Mouse (Mus musculus) c-Kit-positive CD71-positive TER-119-negative erythroid progenitor cells, embryonic 14.5 days (primary cell): Measurements from ENCODE around the gene Macrod2.

Source experiments
- DNase-seq: peaks from one replicate; pipeline ENCODE4 v3.0.0-alpha.2; 2013; ENCODE audit warnings: low read depth

Gene Macrod2

DNA sequence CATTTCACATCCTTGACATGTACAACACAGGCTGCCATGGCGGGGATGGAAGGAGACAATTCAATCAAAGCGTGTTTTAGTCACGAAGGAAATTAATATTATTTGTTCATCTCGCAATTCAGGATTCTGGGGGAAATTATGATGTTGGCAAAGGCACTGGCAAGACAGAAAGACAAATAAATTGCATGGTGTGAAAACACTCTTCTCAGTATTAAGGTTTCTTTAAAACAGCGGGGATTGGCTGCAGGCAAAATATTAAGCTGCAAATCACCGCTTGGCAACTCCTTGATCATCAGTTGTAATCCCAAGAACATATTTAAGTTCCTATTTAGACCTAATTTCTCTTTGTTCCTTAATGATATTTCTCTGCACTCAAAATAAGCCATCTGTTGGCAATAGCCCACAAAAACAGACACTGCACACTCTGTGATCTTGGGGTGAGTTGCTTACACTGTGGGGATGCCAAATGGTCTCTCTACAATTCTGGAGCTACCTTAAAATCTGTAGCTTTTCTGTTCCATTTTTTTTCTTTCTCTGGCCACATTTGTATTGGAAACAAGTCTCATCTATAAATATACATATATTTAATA is 1466.7 kb downstream of the Macrod2 start:
- no peak for DNase-seq

DNA sequence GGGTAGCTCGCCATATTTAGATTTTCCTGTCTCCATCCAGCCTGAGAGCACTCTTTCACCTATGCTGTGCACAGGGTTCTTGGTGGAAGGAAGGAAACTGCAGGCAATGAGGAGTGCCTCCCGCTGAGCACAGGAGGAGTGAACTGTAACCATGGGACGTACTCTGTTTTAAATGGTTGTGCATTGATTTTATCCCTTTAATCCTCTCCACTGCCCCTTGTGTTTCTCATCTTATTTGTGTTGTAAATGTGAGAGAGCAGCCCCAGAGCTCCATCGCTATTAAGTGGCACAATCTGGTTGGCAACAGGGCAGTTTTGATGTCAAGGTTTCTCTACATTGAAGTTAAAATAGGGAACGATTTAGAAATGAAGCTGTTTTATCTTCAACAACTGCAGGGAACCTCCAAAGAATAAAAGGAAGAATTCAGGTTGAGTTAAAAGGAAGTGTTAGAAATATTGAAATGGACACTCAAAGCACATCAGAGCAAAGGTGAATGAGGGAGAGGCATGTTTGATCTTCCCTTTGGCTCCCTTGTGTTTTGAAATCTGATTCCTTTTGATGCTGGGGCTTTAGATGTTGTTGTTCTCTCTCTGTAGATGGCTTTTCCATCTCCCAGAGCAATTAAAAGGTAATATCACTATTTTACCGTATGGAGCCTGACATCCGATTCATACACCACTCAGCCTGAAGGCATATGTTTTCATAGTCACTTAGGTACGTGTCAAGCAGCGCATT is 1467.6 kb downstream of the Macrod2 start:
- no peak for DNase-seq

DNA sequence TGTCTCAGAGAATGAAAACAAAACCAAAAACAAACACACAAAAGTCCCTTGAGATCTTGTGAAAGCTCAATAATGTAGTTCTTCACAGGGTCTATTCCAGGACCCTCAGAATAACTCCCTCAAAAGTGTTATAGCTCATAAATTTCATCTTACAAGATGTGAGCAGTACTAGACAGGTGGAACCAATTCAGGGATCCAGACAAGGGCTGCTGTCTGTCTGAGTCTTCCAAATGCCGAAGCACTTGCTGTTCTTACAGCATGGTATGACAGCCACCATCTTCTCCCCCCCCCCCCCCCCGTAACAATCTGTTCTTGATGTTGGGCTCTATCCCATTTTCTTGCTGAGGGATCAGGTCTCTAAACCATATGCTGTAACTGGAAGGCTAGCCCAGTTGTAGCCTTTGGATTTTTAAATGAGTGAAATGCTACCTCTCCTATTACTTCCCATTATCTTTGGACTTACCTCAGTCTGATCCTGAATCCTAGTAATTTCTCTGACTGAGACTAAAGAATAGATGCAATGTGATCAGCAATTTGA is 1468.6 kb downstream of the Macrod2 start:
- DNase-seq = no peak

DNA sequence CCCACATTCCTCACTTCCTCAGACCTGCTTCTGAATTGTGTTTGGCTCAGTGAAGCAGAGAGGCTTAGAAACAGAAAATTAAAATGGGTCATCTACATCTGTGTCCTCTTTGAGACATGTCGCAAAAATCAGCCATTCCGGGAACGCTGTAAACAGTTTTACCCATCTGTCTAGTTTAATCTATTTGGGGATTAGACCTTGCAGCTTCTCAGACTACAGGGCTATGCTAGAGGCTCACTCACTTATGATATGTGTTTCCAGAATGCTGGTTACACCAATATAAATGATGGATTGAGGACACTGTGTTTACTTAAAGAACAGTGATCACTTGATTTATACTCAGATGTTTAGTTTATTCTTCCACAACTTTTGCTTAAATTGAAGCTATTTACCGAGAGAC is 1475.8 kb downstream of the Macrod2 start:
- no peak for DNase-seq

DNA sequence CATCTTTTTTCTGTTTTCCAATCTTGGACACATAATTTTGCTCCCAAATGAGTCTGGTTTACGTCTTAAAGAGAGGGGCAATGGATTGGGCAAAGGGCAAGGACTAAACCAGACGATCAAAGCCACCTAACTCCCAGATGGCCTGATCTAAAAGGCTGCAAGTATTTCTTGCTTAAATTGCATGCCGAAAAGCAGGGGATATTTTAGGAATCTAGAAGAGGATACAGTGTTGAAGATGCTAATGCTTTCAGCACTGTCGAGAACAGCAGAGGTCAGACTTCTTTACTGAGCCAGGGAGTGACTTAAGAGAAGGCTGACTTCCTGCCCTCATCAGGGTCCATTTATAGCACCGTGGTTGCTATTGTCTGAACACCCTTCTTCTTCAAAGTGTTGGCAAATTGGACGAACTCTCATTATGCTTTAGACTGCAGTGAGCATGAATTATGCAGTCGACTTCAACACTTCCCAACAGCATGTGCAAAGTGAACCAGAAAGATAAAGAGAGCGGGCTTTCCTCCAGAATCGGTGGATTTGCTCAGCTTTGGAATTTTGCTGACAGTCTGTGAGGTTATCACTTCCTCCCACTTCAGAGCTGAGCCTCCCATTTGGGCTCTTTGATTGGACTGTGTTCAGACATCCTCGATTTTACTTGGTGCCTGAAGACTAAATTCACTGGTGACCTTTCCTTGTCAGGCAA is 1481.2 kb downstream of the Macrod2 start:
- no peak for DNase-seq

DNA sequence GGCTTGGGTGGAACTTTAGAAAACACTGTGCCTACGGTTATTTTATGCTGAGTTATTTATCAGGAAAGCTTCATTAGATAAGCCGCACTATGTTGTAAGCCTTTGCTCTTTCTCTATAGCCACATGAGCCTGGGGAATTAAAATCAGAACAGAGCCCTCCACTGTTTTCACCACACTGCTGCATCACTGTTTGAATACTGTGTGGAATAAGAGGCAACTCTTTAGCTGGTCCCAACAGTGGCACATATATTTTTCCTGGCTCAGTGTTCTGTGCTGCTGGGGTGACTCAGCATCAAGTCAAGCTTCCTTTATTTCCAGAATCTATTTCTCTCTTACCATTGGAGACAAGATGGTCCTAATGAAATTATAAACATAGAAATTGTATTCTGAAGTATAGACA is 1481.8 kb downstream of the Macrod2 start:
- DNase-seq = no peak

DNA sequence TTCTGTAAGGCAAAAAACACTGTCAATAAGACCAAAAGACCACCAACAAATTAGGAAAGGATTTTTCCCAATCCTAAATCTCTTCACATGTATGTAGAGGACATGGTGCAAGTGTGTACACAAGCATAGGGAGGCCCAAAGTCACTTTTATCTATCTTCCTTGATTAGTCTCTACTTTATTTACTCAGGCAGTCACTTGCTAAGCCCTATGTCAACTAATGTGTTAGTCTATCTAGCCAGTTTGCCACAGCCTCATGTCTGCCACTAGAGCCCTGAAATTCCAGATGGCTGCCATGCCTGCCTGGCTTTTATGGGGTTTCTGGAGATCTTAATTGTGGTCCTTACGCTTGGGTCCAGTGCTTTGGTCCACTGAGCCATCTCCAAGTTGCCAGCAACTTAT is 1483.4 kb downstream of the Macrod2 start:
- DNase-seq = no peak

DNA sequence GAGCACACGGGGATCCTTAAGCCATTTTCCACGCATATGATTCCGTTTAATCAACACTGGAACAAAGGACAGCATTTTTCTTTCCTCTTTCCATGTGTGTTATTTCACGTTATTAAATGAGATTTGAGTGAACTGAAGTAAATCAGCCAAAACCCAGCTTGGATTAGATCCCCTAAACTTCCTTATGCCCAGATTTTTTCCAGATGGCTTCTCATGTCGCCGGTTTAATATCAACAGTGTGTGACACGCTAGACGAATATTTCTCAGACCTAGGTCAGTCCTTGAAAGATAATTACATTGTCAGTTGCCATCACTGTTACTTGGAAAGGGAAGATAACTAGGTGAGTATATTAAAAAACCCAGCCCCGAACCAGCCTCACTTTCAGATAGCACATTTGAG is 1484.6 kb downstream of the Macrod2 start:
- no peak for DNase-seq

DNA sequence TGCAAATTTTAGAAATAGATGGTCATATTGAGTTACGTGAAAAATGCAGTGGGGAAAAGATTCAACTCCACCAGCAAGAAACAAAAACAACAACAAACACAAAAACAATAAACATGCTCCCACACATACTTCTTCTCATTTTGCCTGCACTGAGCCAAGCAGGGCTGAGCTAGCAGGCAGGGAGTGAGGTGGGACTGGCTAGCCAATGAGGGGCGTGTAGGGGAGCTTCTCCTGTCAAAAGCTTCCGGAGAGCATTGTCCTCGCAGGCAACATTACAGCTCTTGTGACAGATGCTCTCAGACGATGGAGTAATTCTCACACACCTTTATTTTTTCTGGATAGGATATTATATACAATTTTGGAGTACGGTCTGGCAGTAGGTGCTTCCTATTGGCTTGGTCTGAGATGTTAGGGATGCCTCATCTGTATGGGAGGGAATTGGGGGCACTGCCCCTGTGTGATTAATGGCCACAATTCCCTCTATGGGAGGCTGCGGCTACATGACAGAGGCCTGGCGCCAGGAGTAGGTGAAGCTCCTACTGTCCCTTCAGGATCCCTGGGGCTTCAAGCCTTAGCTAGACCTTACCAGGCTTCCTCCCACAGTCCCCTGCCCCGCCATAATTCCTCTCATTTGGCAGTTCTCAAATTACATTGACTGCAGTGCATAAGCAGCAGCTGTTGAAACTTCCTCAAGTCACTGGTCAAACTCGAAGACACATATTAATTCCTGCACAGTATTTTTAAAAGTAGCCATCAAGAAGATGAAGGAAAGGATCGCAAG is 1491.8 kb downstream of the Macrod2 start:
- DNase-seq = no peak

DNA sequence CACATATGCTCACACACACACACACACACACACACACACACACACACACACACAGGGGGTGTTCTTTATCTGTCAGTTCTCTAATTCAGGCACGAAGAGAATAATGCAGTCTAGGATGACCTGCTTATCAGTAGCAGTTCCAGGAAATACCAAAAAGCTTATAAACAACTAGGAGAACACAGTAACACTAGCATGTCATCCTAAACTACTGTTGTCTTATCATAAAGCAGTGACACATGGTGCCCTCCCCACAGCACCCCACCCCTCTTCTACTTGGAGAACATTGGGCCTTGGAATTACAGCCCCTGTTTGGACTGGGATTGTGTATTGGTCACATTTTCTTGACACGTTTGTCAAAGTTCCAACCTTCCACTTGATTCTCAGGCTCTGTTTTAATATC is 1494.4 kb downstream of the Macrod2 start:
- DNase-seq = peak; percentile 7

DNA sequence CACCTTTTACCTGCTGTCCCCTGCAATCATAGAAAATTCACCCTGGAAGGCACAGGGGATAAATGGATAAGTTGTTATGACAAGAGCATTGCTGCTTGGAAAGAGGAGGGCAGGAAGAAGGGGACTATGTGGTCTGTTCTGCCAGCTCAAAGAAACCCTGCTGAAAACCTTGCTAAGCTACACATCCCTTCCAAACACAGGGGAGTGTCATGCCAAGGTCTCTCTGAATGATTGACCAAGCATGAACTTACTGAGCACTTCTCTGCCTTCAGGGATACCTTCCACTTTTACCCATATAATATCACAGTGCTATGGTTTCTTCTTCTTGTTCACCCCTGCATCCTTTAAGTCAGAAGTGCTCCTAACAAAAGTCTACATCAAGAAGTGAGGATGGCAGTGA is 1502.8 kb downstream of the Macrod2 start:
- no peak for DNase-seq

DNA sequence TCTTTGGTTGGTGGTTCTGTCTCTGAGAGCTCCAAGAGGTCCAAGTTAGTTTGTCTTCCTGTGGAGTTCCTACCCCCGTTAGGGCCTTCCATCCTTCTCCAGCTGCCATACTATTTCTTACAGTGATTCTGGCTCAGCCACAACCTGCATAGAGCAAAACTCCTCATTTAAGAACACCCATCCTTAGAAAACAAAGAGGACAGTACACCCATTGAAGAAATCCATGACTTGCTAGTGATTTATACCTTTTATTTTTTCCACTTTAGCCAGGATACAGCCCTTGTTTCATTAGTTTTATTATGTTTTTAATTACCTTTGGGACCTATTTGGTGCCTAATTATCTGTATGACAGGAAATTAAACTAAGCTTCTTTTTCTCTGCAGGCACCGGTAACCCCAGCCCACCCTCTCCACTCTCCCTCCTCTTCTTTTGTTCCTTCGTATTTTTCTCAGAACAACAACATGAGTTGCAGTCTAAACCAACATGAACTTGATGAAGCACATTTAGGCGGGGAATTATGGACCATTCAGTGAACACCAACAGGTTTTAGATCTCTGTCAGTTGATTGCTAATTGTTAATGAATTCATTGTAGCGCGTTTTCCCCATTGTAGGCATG is 1516.8 kb downstream of the Macrod2 start:
- no peak for DNase-seq

DNA sequence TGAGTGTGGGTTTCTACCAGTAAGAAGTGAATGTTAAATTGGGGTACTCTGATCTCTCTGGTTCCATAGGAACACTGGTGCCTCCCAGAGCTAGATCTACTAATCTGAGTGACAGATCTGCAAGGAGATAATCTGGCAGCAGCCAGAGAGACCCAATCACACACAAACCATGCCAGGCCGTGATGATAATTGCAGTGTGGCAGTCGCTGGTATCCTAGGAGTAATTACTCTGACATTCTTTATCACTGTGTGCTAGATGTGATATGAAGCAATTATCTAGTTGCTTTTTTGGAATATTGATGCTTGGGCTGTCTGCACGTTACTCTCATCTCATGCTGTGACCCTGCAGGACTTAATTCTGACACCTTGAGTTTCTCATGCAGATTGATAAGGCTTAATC is 1518.4 kb downstream of the Macrod2 start:
- no peak for DNase-seq

DNA sequence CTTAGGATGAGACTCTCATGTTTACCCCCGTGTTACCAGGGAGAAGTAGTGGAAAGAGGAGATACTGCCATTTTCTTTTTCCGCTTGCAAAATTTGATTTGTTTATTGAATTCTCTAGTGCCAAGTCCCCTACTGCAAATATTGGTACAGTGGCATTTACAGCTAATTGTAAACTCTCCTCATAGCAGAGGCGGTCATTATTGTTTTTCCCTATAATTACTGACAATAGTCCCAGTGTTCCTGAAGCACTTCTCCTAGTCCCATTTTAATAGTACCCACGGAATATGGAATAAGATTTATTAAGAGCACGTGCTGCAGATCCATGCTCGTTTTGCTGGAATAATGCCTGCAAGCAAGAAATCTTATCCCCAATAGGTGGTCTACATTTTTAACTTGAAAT is 1518.8 kb downstream of the Macrod2 start:
- no peak for DNase-seq

DNA sequence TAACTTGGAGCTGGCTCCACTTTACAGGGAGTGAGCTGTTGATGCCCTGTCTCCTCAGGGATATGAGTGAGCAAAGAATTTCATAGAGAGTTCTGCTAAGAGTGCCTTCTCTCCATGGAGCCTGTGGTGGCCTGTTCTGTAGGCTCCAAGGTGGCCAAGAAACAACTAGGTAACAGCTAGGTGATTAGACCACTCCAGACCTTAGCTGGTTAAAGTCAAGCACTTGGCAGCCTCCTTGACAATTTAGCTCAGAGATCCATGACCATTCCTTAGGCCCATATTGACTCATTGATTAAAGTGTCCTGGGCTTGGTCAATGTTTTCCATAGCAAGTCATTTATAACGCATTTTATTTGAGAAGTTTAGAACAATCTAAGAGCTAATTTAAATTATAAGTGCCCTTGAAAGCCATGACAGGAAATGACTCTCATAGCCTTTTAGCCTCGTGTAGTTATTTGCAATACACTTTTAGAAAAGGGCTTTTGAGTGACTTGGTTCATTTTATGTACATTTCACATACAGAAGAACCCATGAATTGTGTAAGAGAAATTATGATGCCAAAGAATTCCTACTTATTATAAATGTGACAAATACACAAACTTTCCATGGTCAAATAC is 1525.4 kb downstream of the Macrod2 start:
- DNase-seq = no peak

DNA sequence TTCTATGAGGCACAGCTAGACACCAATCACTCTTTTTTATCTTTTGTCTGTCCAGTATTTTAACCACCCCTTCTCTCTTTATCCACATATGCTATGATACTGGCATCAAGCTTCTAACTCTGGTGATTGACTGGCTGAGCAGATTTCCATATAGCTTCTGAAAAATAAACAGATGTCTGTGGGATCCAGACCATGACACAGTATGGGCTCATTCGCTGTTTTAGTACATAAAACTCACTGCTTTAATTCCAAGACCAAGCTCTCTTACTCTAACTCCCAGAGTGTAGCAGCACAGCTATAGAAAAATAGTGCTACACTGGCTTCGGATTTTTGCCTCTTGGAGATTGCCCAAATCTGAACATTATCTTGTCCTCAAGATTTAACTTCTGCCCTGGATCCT is 1540.0 kb downstream of the Macrod2 start:
- DNase-seq = no peak

DNA sequence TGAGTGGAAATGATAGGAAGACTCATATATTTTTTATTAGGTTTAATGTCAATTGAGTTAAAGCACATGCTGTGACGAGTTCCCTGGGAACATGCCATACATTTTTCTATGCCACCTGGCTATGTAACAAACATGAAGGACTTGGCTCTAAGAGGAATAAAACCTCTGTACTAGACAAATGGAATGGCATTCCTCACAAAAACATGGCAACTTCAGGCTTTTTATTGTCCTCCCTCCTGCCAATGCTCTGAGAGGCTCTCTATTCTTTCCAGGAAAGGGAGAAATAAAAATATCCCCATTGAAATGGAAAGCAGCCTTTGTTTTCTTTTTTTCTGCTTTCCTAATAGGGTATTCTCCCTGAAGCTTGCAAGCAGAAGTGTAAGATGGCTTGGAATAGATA is 1559.7 kb downstream of the Macrod2 start:
- DNase-seq = no peak

DNA sequence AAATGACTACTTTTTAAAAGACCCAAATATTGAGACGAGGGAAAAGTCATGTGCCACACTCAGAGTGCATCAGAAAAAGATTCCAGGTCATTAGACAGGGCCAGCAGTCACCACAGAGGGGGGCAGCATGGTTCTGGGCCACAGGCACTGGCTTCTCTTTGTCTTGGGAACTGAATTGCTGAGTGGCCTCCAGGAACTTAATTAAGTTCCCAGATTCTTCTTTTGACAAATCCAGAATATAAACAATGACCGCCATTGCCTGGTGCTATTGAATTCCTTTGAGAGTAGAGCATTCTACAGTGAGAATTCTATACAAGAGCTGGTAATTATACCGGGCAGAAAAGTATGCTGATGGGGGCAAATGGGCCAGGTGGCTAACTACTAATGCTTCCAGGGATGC is 1560.1 kb downstream of the Macrod2 start:
- no peak for DNase-seq

DNA sequence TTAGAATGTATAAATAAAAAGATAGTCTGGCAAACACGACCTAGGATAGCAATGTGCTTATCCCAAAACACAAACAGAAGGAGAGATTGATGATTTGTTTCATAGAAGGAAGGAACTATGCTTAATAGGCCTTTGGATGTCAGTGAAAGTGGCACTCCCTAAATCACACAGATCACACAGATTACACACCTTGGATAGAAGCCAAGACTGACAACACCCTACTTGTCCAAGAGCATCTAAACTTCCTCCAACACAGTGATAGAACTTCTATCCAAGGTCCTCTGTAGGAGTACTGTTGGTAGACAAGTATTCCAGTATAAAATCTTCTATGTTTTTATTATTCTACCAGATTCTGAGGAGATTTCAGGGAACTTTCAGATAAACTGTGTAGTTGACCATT is 1567.8 kb downstream of the Macrod2 start:
- no peak for DNase-seq

DNA sequence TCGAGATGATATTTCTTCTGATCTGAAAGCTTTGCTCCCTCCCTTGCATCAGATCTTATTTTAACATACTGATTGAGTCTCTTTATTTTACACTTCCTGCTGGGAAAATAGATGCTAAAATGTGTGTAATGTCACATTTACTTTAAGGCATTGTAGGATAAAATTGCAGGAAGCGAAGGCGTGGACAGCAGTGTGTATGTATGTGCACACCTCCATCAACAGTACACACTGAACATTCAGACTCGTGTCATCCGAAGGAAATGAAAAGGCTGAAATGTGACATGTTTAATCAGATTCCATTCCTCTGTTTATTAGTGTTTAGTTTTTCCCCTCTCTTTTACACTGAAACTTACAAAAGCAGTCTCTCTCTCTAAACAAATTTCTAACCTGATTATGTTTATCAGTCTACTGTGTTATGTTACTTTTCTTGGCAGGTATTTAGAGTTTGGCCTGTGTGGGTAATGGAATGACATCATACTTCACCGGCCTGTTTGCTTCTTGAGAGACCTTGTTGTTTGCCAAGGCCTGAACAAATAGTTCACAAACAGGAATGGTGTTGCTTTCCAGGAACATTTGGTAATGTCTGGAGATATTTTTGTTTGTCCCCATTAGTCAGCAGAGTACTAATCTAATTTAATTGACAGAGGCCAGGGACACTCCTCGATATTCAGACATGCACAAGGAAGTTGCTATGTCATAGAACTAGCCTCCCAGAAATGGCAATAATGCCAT is 1588.7 kb downstream of the Macrod2 start:
- DNase-seq = no peak

DNA sequence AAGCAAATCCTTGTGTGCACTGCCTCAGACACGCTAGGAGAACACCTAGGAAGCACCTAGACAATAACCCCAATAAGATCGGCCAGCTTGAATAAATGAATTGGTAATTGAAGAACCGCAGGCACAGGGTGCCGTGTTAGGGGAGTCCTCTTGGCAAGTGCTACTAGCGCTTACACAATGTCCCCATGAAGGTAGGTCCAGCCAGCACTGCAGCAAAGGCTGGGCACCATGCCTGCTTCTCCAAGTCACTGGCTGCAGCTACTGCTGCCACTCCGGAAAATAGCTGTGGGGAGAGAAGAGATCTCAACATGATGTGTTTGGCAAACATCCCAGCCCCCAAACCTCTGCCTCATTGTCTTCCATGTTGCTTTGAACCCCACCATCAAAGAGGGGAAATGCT is 1603.8 kb downstream of the Macrod2 start:
- no peak for DNase-seq
